Mouse (Mus musculus) heart, embryonic 15.5 days (tissue): ENCODE measurements around the gene Lrp5. TPM values are rescaled to one million over a fixed set of nuclear protein-coding genes. Genes with fewer than 3 reads are reported as not detected.

ENCODE experiments used
- ATAC-seq: fragments of 200-750 bp; cut with Nextera tagmentation; replicated peaks from 2 replicates; pipeline ENCODE4 v1.8.0; 2017; ENCODE audit warnings: low read depth, moderate TSS enrichment; ENCODE audit not compliant: insufficient number of reproducible peaks, insufficient read depth, low FRiP score
- H3K27ac ChIP-seq: fragments of 300-500 bp; sonication (generic); 2 replicates; pipeline ENCODE4 v1.5.1; 2015; ENCODE audit warnings: mild to moderate bottlenecking, inconsistent platforms
- H3K27me3 ChIP-seq: fragments of 300-500 bp; sonication (generic); 2 replicates; pipeline ENCODE4 v1.6.1; 2015; ENCODE audit warnings: inconsistent platforms
- H3K36me3 ChIP-seq: fragments of 300-500 bp; sonication (generic); 2 replicates; pipeline ENCODE4 v1.6.1; 2015; ENCODE audit warnings: mild to moderate bottlenecking, inconsistent platforms
- H3K4me1 ChIP-seq: fragments of 300-500 bp; sonication (generic); replicated peaks from 2 replicates; pipeline ENCODE4 v1.6.1; 2015; ENCODE audit warnings: inconsistent platforms
- H3K4me2 ChIP-seq: fragments of 300-500 bp; sonication (generic); 2 replicates; pipeline ENCODE4 v1.6.1; 2015; ENCODE audit warnings: inconsistent platforms, mild to moderate bottlenecking, moderate library complexity
- H3K4me3 ChIP-seq: fragments of 300-500 bp; sonication (generic); 2 replicates; pipeline ENCODE4 v1.5.1; 2015; ENCODE audit warnings: mild to moderate bottlenecking, inconsistent platforms
- H3K9ac ChIP-seq: fragments of 300-500 bp; sonication (generic); 2 replicates; pipeline ENCODE4 v1.6.1; 2015; ENCODE audit warnings: mild to moderate bottlenecking, inconsistent platforms
- H3K9me3 ChIP-seq: fragments of 300-500 bp; sonication (generic); replicated peaks from 2 replicates; pipeline ENCODE4 v1.6.1; 2016; ENCODE audit warnings: inconsistent platforms
- WGBS: fragments of 180-500 bp; shearing (Covaris S2); methylation state at CpG from one replicate; pipeline ENCODE4 v1.1.7; 2015; ENCODE audit warnings: mixed read lengths; 5-methylcytosine and 5-hydroxymethylcytosine counted together
- polyA plus RNA-seq: library from polyadenylated mRNA; unstranded; fragments of >200 nt; fragmentation: Nextera tagmentation; extraction: Ambion mirVana; gene quantifications from 2 replicates; pipeline ENCODE4 v1.2.1, GENCODE M21; 2015

The Lrp5 gene
- polyA plus RNA-seq, 1 experiment from 2014 or later = 3.0 TPM

GRCm38 (mm10) chr19:3695006-3695405 is 8.6 kb upstream of the Lrp5 start:
- H3K27ac ChIP-seq = no peak overlapping the region
- no peaks in the 10 kb centered on the region for H3K9me3 ChIP-seq
- H3K4me3 ChIP-seq = no peak overlapping the region
- no peak overlapping the region for H3K4me2 ChIP-seq
- no peaks in the 10 kb centered on the region for H3K36me3 ChIP-seq
- WGBS = 82% methylated on average over 3 of the region's 3 CpGs
- no peak overlapping the region for H3K9ac ChIP-seq
- no peak for ATAC-seq
- no peaks in the 10 kb centered on the region for H3K27me3 ChIP-seq
- H3K4me1 ChIP-seq = no peaks in the 10 kb centered on the region

GRCm38 (mm10) chr19:3694476-3694875 is 8.1 kb upstream of the Lrp5 start:
- Histone ChIP-seq H3K9me3 (no peaks in the 10 kb centered on the region), H3K4me3 (no peak overlapping the region), H3K9ac (no peak overlapping the region), H3K27me3 (no peaks in the 10 kb centered on the region), H3K4me2 (no peak overlapping the region), H3K27ac (no peak overlapping the region), H3K36me3 (no peaks in the 10 kb centered on the region), H3K4me1 (no peaks in the 10 kb centered on the region)
- ATAC-seq = no peak
- 77% methylated on average over 2 of the region's 2 CpGs for WGBS

- Histone ChIP-seq H3K4me3 (no peak overlapping the region), H3K9ac (no peak overlapping the region), H3K36me3 (no peaks in the 10 kb centered on the region), H3K27me3 (no peaks in the 10 kb centered on the region), H3K9me3 (no peaks in the 10 kb centered on the region), H3K27ac (no peak overlapping the region), H3K4me2 (no peak overlapping the region), H3K4me1 (peaks cover 6% of the 10 kb centered on the region; the same call in 1 of the 2 replicates)
- ATAC-seq = no peak
- 31% methylated on average over 6 of the region's 6 CpGs for WGBS
These were observed 6.2 kb upstream of the Lrp5 start for GRCm38 (mm10) chr19:3692414-3693145.

GRCm38 (mm10) chr19:3691337-3691736 is 5.0 kb upstream of the Lrp5 start:
- Histone ChIP-seq H3K9me3 (no peaks in the 10 kb centered on the region), H3K27me3 (no peaks in the 10 kb centered on the region), H3K27ac (no peak overlapping the region), H3K36me3 (no peaks in the 10 kb centered on the region), H3K4me2 (no peak overlapping the region), H3K4me1 (peaks cover 14% of the 10 kb centered on the region), H3K9ac (no peak overlapping the region), H3K4me3 (no peak overlapping the region)
- ATAC-seq = no peak
- WGBS = 65% methylated on average over 5 of the region's 5 CpGs

GRCm38 (mm10) chr19:3687676-3688171 is 1.4 kb upstream of the Lrp5 start:
- peaks cover 38% of the 10 kb centered on the region for H3K4me1 ChIP-seq
- no peak overlapping the region for H3K4me2 ChIP-seq
- 0 out of 2 replicates have a peak, but pooled peaks have one; percentile 19 for ATAC-seq

GRCm38 (mm10) chr19:3685611-3686214 is 651 bp downstream of the Lrp5 start:
- ATAC-seq = peak; percentile 28
- Histone ChIP-seq H3K27me3 (no peaks in the 10 kb centered on the region), H3K4me2 (peak overlapping the region; percentile 96), H3K4me3 (peak overlapping the region; percentile 92), H3K9ac (peak overlapping the region; percentile 93), H3K9me3 (no peaks in the 10 kb centered on the region), H3K27ac (peak overlapping the region; percentile 85), H3K4me1 (peaks cover 57% of the 10 kb centered on the region), H3K36me3 (no peaks in the 10 kb centered on the region)
- 3% methylated on average over 45 of the region's 45 CpGs for WGBS

More at GRCm38 (mm10) chr19:3687676-3688171, 1.4 kb upstream of the Lrp5 start:
- Histone ChIP-seq H3K27ac (peak overlapping the region; percentile 85), H3K36me3 (no peaks in the 10 kb centered on the region), H3K27me3 (no peaks in the 10 kb centered on the region), H3K9me3 (no peaks in the 10 kb centered on the region), H3K4me3 (no peak overlapping the region), H3K9ac (no peak overlapping the region)
- WGBS = 40% methylated on average over 5 of the region's 5 CpGs

GRCm38 (mm10) chr19:3684957-3685580 is 1.3 kb downstream of the Lrp5 start:
- Histone ChIP-seq H3K27ac (peak overlapping the region; percentile 85), H3K4me2 (peak overlapping the region; percentile 96), H3K4me3 (peak overlapping the region; percentile 92), H3K9ac (peak overlapping the region; percentile 93), H3K4me1 (peaks cover 64% of the 10 kb centered on the region), H3K9me3 (no peaks in the 10 kb centered on the region), H3K27me3 (no peaks in the 10 kb centered on the region), H3K36me3 (no peaks in the 10 kb centered on the region)
- no peak for ATAC-seq
- 29% methylated on average over 11 of the region's 11 CpGs for WGBS

- peaks cover 64% of the 10 kb centered on the region for H3K4me1 ChIP-seq
- WGBS = 43% methylated on average over 1 of the region's 1 CpGs
- H3K4me3 ChIP-seq = peak overlapping the region; percentile 92; the same call in 1 of the 2 replicates
- peak overlapping the region; percentile 96 for H3K4me2 ChIP-seq
- no peaks in the 10 kb centered on the region for H3K9me3 ChIP-seq
- H3K27me3 ChIP-seq = no peaks in the 10 kb centered on the region
- H3K9ac ChIP-seq = peak overlapping the region; percentile 93
- H3K27ac ChIP-seq = peak overlapping the region; percentile 85; the same call in 1 of the 2 replicates
- H3K36me3 ChIP-seq = no peaks in the 10 kb centered on the region
- ATAC-seq = no peak
These were observed 1.9 kb downstream of the Lrp5 start for GRCm38 (mm10) chr19:3684414-3684813.

- H3K4me1 ChIP-seq = peaks cover 51% of the 10 kb centered on the region
- ATAC-seq = peak; percentile 76
These were observed 4.9 kb downstream of the Lrp5 start for GRCm38 (mm10) chr19:3681310-3681934.

GRCm38 (mm10) chr19:3680732-3681131 is 5.6 kb downstream of the Lrp5 start:
- Histone ChIP-seq H3K27me3 (no peaks in the 10 kb centered on the region), H3K9me3 (no peaks in the 10 kb centered on the region), H3K4me3 (no peak overlapping the region), H3K9ac (no peak overlapping the region), H3K4me1 (peaks cover 50% of the 10 kb centered on the region), H3K4me2 (no peak overlapping the region), H3K27ac (peak overlapping the region; percentile 82), H3K36me3 (no peaks in the 10 kb centered on the region)
- no peak for ATAC-seq
- 82% methylated on average over 7 of the region's 7 CpGs for WGBS

More at GRCm38 (mm10) chr19:3681310-3681934, 4.9 kb downstream of the Lrp5 start:
- no peaks in the 10 kb centered on the region for H3K9me3 ChIP-seq
- peak overlapping the region; percentile 44 for H3K4me2 ChIP-seq
- peak overlapping the region; percentile 82 for H3K27ac ChIP-seq
- no peak overlapping the region for H3K9ac ChIP-seq
- H3K36me3 ChIP-seq = no peaks in the 10 kb centered on the region
- WGBS = 20% methylated on average over 13 of the region's 13 CpGs
- no peaks in the 10 kb centered on the region for H3K27me3 ChIP-seq
- 0 out of 2 replicates have a peak overlapping the region, but pooled peaks have one; percentile 6 for H3K4me3 ChIP-seq
